Mouse (Mus musculus) spleen, adult 2 months (tissue): ENCODE measurements around the gene Lad1. TPM values are rescaled to one million over a fixed set of nuclear protein-coding genes. Genes with fewer than 3 reads are reported as not detected.

ENCODE experiments used
- DNase-seq, 2 experiments: peaks; one replicate each; pipeline versions ENCODE4 v3.0.0 to v3.0.0-alpha.2; 2012 to 2021; ENCODE audit warnings: low spot score in 2 of 2, low read depth in 1 of 2
- H3K27ac ChIP-seq: fragments of 200-500 bp; 2 replicates; pipeline ENCODE4 v1.5.1; 2012; ENCODE audit warnings: low read length, inconsistent platforms; ENCODE audit not compliant: insufficient read depth
- H3K27me3 ChIP-seq: fragments of 200-500 bp; 2 replicates; pipeline ENCODE4 v1.6.1; 2012; ENCODE audit warnings: mild to moderate bottlenecking, moderate library complexity, low read length, inconsistent platforms; ENCODE audit not compliant: control insufficient read depth, insufficient read depth
- H3K36me3 ChIP-seq: fragments of 200-500 bp; 2 replicates; pipeline ENCODE4 v1.6.1; 2012; ENCODE audit warnings: mild to moderate bottlenecking, low read length, inconsistent platforms; ENCODE audit not compliant: control insufficient read depth, insufficient read depth
- H3K4me1 ChIP-seq: fragments of 200-500 bp; 2 replicates; pipeline ENCODE4 v1.6.1; 2011; ENCODE audit warnings: inconsistent platforms; ENCODE audit not compliant: control insufficient read depth, insufficient read depth, insufficient read length
- H3K4me3 ChIP-seq: fragments of 200-500 bp; 2 replicates; pipeline ENCODE4 v1.5.1; 2011; ENCODE audit warnings: mild to moderate bottlenecking, inconsistent platforms; ENCODE audit not compliant: insufficient read depth, insufficient read length; ENCODE audit errors: extremely low read depth
- CTCF ChIP-seq: fragments of 200-500 bp; IDR thresholded peaks from 2 replicates; pipeline ENCODE4 v1.5.1; 2011; ENCODE audit warnings: mild to moderate bottlenecking, inconsistent platforms; ENCODE audit not compliant: insufficient read depth, insufficient read length, insufficient replicate concordance; ENCODE audit errors: extremely low read depth
- POLR2A ChIP-seq: fragments of 200-500 bp; IDR thresholded peaks from 2 replicates; pipeline ENCODE4 v1.6.1; 2011; ENCODE audit warnings: low read depth, low read length, inconsistent platforms
- WGBS: fragments of 180-500 bp; shearing (Covaris S2); methylation state at CpG from one replicate; pipeline ENCODE4 v1.1.7; 2018; 5-methylcytosine and 5-hydroxymethylcytosine counted together
- polyA plus RNA-seq: library from polyadenylated mRNA; depleted of rRNA; stranded (reverse); fragments of >200 nt; gene quantifications from 2 replicates; pipeline ENCODE4 v1.2.3, GENCODE M21; 2012

Lad1 gene
- polyA plus RNA-seq, 1 experiment: 5.1 TPM

DNA sequence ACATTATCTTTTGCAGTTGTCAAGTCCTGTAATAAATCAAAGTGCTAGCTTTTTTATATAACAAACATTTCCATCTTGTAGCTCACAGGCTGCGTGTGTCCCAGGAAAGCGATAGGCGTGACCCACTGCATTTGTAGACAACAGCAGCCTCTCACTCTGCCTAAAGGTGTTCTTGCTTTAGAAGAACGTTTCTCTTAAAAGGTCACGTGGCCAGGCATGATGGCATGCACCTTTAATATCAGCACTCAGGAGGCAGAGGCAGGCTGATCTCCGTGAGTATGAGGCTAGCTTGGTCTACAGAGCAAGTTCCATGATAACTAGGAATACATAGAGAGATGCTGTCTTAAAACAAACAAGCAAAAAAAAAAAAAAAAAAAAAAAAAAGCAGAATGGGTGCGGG is 40.1 kb downstream of the Lad1 start:
- H3K36me3 ChIP-seq: no peaks in the 10 kb centered on the region
- no peaks in the 10 kb centered on the region for H3K4me1 ChIP-seq
- TF ChIP-seq CTCF: no peak
- no peak for TF ChIP-seq POLR2A
- 92% methylated on average over 7 of the region's 7 CpGs for WGBS
- H3K27ac ChIP-seq: no peak overlapping the region
- no peak overlapping the region for H3K4me3 ChIP-seq
- no peaks in the 10 kb centered on the region for H3K27me3 ChIP-seq
- no peak for DNase-seq

DNA sequence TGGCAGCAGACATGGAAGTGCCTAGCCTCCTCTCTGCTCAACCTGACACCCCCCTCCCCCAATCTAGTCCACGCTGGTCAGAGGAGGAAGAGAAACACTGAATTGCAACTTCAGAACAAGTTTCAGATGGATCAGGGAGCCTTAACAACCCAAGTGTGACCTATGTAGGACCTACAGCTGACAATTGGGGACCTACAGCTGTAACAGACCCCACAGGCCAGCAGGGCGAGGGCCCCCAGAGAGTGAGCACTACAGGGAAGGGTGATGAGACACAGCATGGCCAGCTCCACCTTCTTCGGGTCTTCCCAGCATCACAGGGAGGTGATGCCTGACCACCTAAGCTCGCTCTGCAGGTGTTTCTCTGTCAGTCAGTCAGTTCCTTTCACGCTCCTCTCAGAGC is 42.7 kb downstream of the Lad1 start:
- 65% methylated on average over 5 of the region's 5 CpGs for WGBS
- Histone ChIP-seq H3K4me3 (no peak overlapping the region), H3K4me1 (no peaks in the 10 kb centered on the region), H3K36me3 (no peaks in the 10 kb centered on the region), H3K27me3 (no peaks in the 10 kb centered on the region), H3K27ac (no peak overlapping the region)
- TF ChIP-seq POLR2A (no peak), CTCF (no peak)
- DNase-seq: no peak

DNA sequence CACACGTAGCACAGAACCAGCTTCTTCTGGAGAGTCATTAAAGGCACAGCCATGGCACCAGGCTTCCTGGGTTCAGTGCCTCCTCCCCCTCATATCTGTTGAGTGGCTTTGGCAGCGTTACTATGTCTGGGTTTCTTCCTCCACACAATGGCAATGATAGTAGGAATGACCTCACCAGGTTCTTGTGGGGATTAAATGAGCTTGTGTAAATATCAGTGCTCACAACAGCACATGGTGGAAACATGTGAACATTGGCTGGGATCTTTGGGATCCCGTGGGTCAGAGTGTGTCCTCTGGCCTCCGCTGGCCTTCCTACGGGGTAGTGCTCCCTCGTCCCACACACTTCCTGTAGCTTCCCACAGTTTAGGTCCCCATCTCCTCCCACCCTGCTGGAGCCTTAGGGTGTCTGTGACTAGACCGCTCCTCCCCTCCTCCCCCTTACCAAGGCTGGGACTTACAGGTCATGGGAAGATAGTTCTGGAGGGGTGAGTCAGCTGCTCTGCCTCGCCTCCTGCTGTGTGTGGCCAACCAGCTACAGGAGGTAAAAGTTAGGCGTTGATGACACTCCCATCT is 43.7 kb downstream of the Lad1 start:
- no peak overlapping the region for H3K27ac ChIP-seq
- no peaks in the 10 kb centered on the region for H3K36me3 ChIP-seq
- TF ChIP-seq POLR2A: no peak
- TF ChIP-seq CTCF: no peak
- no peaks in the 10 kb centered on the region for H3K4me1 ChIP-seq
- 69% methylated on average over 9 of the region's 9 CpGs for WGBS
- H3K4me3 ChIP-seq: no peak overlapping the region
- no peak for DNase-seq
- no peaks in the 10 kb centered on the region for H3K27me3 ChIP-seq

DNA sequence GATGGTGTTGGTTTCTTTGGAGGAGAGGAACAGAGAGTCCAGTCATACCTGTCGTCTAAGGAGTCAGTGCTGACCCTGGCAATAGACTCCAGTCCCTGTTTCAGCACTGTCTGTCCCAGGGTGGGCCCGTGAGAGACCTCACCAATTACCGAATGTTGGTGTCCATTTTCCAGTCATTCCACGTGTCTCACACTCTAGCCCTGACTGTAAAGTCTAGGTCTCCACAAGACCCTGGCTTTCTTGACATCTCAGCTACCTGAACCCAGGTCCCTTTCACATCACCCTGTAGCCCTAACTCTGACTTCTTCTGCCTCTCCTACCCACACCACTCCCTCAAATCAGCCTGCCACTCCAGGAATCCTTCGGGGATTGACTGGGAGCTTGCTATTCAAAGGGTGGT is 44.2 kb downstream of the Lad1 start:
- no peaks in the 10 kb centered on the region for H3K4me1 ChIP-seq
- no peak overlapping the region for H3K27ac ChIP-seq
- no peaks in the 10 kb centered on the region for H3K36me3 ChIP-seq
- no peaks in the 10 kb centered on the region for H3K27me3 ChIP-seq
- TF ChIP-seq POLR2A (no peak), CTCF (no peak)
- no peak for DNase-seq
- H3K4me3 ChIP-seq: no peak overlapping the region
- WGBS: 85% methylated on average over 5 of the region's 5 CpGs

DNA sequence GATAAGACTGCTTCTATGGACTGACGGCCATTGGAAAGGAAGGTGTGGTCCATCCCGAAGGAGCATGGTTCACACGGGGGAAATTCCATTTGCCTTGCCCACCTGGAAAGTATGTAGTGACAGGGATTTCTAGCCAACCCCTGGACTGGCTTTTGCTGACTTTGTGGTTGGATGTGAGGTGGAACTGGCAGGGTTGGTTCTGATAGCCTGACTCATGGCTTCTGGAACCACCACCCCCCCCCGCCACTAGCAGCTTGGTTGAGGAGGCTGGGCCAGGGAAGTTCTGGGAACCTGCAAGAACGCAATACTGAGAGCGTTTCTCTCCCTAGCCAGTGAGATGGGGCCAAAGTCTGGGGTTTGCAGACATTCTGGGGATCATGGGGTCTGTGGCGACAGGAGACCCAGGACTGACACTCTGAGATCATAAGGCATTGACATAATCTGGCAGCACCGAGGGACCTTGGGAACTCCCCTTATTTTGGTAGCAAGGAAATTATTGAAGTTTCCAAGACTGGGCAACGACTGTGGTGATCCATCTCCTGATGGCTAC is 45.5 kb downstream of the Lad1 start:
- no peak for DNase-seq
- WGBS: 82% methylated on average over 9 of the region's 9 CpGs
- no peak overlapping the region for H3K4me3 ChIP-seq
- H3K36me3 ChIP-seq: no peaks in the 10 kb centered on the region
- no peaks in the 10 kb centered on the region for H3K4me1 ChIP-seq
- no peak for TF ChIP-seq POLR2A
- TF ChIP-seq CTCF: no peak
- H3K27me3 ChIP-seq: no peaks in the 10 kb centered on the region
- no peak overlapping the region for H3K27ac ChIP-seq

DNA sequence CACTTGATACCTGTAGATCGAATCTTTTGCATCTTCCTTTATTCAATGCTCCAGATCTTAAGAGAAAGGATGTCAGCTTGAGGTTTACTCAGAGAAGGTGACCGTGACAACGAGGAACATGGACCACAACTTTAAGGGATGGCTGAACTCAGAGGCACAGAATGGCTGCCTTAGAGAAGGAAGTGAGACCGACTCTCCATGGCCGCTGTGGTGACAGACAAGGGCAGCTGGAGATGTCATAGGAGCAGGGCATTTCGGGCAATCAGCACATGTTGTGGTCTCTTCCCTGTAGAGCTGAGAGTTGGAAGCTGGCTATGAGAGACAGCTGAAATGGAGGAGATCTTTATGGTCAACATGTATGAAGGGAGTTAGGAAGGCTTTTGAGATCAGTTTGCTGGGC is 46.4 kb downstream of the Lad1 start:
- Histone ChIP-seq H3K27ac (no peak overlapping the region), H3K27me3 (no peaks in the 10 kb centered on the region), H3K4me1 (no peaks in the 10 kb centered on the region), H3K36me3 (no peaks in the 10 kb centered on the region), H3K4me3 (no peak overlapping the region)
- DNase-seq: no peak
- 56% methylated on average over 6 of the region's 6 CpGs for WGBS
- TF ChIP-seq POLR2A (no peak), CTCF (no peak)

DNA sequence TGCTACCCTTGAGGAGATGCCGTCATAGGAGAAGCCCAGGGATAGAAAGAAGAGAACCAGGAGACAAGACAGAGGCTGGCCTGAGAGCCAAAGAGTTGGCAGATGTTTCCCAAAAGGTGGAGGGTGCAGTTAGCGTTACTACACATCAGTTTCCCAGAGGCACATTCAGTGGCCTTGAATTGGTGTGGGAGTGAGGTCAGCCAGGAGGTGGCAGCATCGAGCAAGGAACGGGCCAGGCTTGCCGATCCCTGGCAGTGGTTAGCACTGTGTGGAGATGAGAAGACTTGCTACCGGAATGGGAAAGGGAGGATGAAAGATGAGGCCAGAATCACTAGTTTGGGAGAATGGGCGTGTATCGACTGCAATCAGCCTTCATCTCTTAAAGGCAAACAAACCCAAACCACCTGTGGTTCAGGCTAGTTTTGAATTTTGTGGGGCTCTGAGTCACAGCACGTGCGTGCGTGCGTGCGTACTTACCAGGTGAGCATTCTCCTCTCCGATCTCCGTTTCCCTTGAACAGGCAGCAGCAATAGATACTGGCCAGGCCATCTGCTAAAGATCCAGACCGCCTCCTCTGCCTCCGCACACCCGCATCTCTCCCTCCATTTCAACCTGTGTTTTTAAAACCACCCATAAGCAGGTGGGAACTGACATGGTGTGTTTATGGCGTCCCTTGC is 47.3 kb downstream of the Lad1 start:
- H3K36me3 ChIP-seq: no peaks in the 10 kb centered on the region
- WGBS: 58% methylated on average over 19 of the region's 19 CpGs
- no peaks in the 10 kb centered on the region for H3K27me3 ChIP-seq
- no peak overlapping the region for H3K27ac ChIP-seq
- no peak overlapping the region for H3K4me3 ChIP-seq
- TF ChIP-seq CTCF (peak; percentile 80; the same call in 1 of the 2 replicates), POLR2A (no peak)
- no peaks in the 10 kb centered on the region for H3K4me1 ChIP-seq
- DNase-seq: peak; percentile 4 to 55
